Mouse (Mus musculus): ENCODE data around the gene Chst3.

DNA sequence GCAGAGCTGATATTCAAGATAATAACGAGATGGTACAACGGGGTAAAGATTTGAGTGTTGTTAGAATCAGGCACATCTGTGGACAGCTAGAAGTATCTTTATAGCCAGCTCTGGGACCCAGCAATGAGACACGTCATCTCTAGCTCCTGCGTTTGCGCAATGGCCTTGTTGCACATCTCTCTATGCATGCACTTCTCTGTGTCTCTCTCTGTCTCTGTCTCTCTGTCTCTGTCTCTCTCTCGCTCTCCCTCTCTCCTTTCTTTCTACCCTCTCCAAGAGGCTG lies 56.1 kb downstream of the Chst3 start:
- TF ChIP-seq CTCF (IDR thresholded peaks at IDR 0.05; ENCODE audit: borderline replicate concordance, control insufficient read depth, extremely low read depth, insufficient read depth, low read length, poor library complexity) = no peak
- TF ChIP-seq POLR2A (IDR thresholded peaks at IDR 0.05; ENCODE audit: control insufficient read depth, extremely low read depth, insufficient read depth, low read length, poor library complexity) = no peak
